Mouse (Mus musculus) embryonic facial prominence, embryonic 12.5 days (tissue): Measurements from ENCODE around the gene Ppp1r14d. TPM values are rescaled to one million over a fixed set of nuclear protein-coding genes. Genes with fewer than 3 reads are reported as not detected.

Experiments used
- ATAC-seq: fragments of 200-750 bp; cut with Nextera tagmentation; 2 replicates; pipeline ENCODE4 v1.8.0; 2017; ENCODE audit not compliant: insufficient number of reproducible peaks, insufficient read depth, low FRiP score, low TSS enrichment
- H3K27ac ChIP-seq: fragments of 300-500 bp; sonication (generic); 2 replicates; pipeline ENCODE4 v1.5.1; 2016; ENCODE audit warnings: mild to moderate bottlenecking
- H3K27me3 ChIP-seq: fragments of 300-500 bp; sonication (generic); 2 replicates; pipeline ENCODE4 v1.6.1; 2016; ENCODE audit warnings: mild to moderate bottlenecking, moderate library complexity
- H3K36me3 ChIP-seq: fragments of 300-500 bp; sonication (generic); 2 replicates; pipeline ENCODE4 v1.6.1; 2016; ENCODE audit warnings: mild to moderate bottlenecking
- H3K4me1 ChIP-seq: fragments of 300-500 bp; sonication (generic); 2 replicates; pipeline ENCODE4 v1.6.1; 2016
- H3K4me2 ChIP-seq: fragments of 300-500 bp; sonication (generic); replicated peaks from 2 replicates; pipeline ENCODE4 v1.6.1; 2016; ENCODE audit warnings: mild to moderate bottlenecking, moderate library complexity
- H3K4me3 ChIP-seq: fragments of 300-500 bp; sonication (generic); 2 replicates; pipeline ENCODE4 v1.5.1; 2016; ENCODE audit warnings: mild to moderate bottlenecking
- H3K9ac ChIP-seq: fragments of 300-500 bp; sonication (generic); 2 replicates; pipeline ENCODE4 v1.6.1; 2016; ENCODE audit warnings: mild to moderate bottlenecking, moderate library complexity
- H3K9me3 ChIP-seq: fragments of 300-500 bp; sonication (generic); 2 replicates; pipeline ENCODE4 v1.6.1; 2016; ENCODE audit warnings: mild to moderate bottlenecking, moderate library complexity
- WGBS: fragments of 180-500 bp; shearing (Covaris S2); methylation state at CpG from one replicate; pipeline ENCODE4 v1.1.7; 2016; 5-methylcytosine and 5-hydroxymethylcytosine counted together
- polyA plus RNA-seq: library from polyadenylated mRNA; unstranded; fragments of >200 nt; fragmentation: Nextera tagmentation; extraction: Ambion mirVana; gene quantifications from 2 replicates; pipeline ENCODE4 v1.2.1, GENCODE M21; 2016

The Ppp1r14d gene
- polyA plus RNA-seq, 1 experiment from 2014 or later = 0.28 TPM

DNA sequence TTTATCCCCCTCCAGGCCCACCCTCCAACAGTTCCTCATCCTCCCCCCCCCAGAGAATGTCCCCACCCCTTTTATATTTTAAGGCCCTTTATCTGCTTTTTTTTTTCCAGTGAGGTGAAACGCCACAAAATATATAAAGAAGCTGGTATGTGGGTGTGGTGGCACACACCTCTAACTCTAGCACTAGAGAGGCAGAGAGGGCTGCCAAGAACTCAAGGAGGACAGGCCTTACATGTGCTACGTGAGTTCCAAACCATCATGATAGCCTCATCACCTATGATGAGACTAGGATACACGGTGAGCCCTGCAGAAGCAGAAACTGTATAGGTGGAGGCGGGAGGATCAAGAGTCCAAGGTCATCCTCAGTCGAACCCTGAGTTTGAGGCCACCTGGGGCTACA is 38.7 kb downstream of the Ppp1r14d start:
- no peak overlapping the region for H3K4me2 ChIP-seq
- H3K27ac ChIP-seq = no peak overlapping the region
- peaks cover 6% of the 10 kb centered on the region; the same call in 1 of the 2 replicates for H3K4me1 ChIP-seq
- 77% methylated on average over 5 of the region's 5 CpGs for WGBS
- H3K4me3 ChIP-seq = no peak overlapping the region
- no peaks in the 10 kb centered on the region for H3K9me3 ChIP-seq
- H3K9ac ChIP-seq = no peak overlapping the region
- H3K36me3 ChIP-seq = no peaks in the 10 kb centered on the region
- ATAC-seq = no peak
- H3K27me3 ChIP-seq = no peaks in the 10 kb centered on the region

DNA sequence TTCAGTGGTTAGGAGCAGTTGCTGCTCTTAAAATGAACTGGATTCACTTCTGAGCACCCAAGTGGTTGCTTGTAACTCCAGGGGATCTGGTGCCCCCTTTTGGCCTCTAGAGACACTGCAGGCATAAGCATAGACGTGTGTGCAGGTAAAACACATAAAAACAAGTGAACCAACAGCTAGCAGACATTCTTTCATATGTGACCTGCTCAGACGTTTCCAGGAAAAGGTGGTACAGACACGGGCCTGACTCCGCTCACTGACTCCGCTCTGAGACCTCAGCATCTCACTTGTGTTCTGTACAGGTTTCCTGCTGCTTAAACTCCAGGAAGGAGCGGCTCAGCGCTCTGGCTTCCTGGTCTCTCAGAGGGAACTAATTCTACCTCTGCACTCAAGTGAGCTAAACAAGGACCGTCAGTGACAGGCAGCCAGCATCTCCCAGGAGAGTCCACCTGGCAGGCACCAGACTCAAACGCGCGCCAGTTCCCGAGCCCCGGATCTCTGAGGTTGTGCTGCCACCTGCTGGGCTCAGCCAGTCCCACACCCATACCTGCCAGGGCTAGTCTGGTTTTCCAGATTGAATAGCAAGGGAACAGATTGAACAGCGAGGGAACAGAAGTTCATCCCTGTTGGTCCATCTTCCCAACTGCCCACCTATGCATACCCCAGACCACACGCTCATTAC is 40.5 kb downstream of the Ppp1r14d start:
- Histone ChIP-seq H3K4me2 (peak overlapping the region; percentile 70), H3K27me3 (no peaks in the 10 kb centered on the region), H3K9me3 (no peaks in the 10 kb centered on the region), H3K27ac (peak overlapping the region; percentile 9; the same call in 1 of the 2 replicates), H3K9ac (peak overlapping the region; percentile 31), H3K36me3 (peaks cover 9% of the 10 kb centered on the region), H3K4me3 (peak overlapping the region; percentile 35), H3K4me1 (0 out of 2 replicates have a peak, but pooled peaks cover 4% of the 10 kb centered on the region)
- WGBS = 8% methylated on average over 15 of the region's 15 CpGs
- 0 out of 2 replicates have a peak, but pooled peaks have one; percentile 52 for ATAC-seq

DNA sequence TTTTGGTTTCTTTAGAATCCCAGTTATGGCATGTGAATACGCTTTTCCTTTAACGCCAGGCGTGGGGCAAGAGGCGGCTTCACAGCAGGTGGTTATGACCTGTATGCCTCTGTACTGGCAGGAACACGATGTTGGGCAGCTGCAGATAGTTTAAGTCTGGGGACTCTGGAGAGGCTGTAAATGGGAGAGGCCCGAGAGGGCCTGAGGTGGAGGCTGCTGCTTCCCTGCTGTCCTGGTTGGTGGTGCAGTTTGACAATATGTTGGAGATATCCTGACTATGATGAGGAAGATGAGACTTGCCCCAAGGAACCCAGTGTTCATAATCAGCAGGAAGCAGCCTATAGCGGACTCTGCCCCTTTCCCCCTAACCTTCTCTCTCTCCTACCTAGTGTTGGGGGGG is 46.8 kb downstream of the Ppp1r14d start:
- Histone ChIP-seq H3K9me3 (no peaks in the 10 kb centered on the region), H3K9ac (no peak overlapping the region), H3K27me3 (no peaks in the 10 kb centered on the region), H3K4me2 (no peak overlapping the region), H3K4me1 (no peaks in the 10 kb centered on the region), H3K4me3 (no peak overlapping the region), H3K27ac (no peak overlapping the region), H3K36me3 (peaks cover 45% of the 10 kb centered on the region)
- no peak for ATAC-seq
- WGBS = 81% methylated on average over 7 of the region's 7 CpGs

DNA sequence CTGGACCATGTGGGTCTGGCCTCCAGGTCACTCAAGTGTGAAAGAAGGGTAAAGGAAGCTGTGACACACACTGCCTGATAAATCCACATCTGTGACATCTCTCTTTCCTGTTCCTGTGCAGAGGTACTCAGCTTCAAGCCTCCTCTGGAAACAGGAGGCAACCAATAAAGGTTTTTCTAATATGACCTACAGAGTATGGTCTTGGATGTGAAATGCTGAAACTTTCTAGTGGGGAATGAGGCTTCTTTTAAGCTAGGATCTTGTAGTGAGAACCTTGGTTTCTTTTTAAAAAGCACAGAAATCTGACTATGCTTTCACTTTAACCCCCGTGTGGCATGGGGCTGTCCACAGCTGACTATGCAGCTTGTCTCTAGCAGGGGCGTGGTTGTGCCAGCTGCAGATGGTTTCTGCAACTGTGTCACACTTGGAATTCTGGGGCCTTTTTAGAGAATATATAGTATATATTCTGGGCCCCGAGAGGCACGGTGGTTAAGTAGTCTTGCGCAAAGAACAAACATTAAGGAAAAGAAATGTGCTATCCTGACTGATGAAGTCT is 52.2 kb downstream of the Ppp1r14d start:
- H3K27me3 ChIP-seq = no peaks in the 10 kb centered on the region
- ATAC-seq = no peak
- H3K27ac ChIP-seq = no peak overlapping the region
- H3K4me3 ChIP-seq = no peak overlapping the region
- H3K9me3 ChIP-seq = no peaks in the 10 kb centered on the region
- peaks cover 28% of the 10 kb centered on the region for H3K36me3 ChIP-seq
- no peak overlapping the region for H3K4me2 ChIP-seq
- WGBS = 89% methylated on average over 5 of the region's 5 CpGs
- no peak overlapping the region for H3K9ac ChIP-seq
- H3K4me1 ChIP-seq = peaks cover 10% of the 10 kb centered on the region; the same call in 1 of the 2 replicates

DNA sequence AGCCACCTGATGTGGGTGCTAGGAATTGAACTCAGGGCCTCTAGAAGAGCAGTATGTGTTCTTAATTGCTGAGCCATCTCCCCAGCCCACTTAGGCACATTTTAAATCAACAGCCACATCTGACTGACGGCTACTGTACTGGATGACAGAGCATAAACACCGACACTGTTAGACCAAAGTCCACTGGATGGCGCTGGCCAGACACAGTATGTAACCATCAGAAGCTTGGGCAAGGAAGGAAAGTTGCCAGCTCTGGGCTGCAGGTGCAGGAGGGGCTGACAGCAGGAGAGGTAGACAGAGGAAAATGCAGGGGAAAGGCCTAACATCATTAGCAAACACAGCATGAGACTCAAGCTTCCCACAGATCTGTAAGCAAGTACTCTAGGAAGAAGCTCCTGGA is 52.9 kb downstream of the Ppp1r14d start:
- Histone ChIP-seq H3K4me3 (no peak overlapping the region), H3K4me1 (peaks cover 13% of the 10 kb centered on the region; the same call in 1 of the 2 replicates), H3K9me3 (no peaks in the 10 kb centered on the region), H3K27ac (no peak overlapping the region), H3K27me3 (no peaks in the 10 kb centered on the region), H3K4me2 (no peak overlapping the region), H3K9ac (no peak overlapping the region), H3K36me3 (peaks cover 33% of the 10 kb centered on the region)
- WGBS = 63% methylated on average over 3 of the region's 3 CpGs
- no peak for ATAC-seq

DNA sequence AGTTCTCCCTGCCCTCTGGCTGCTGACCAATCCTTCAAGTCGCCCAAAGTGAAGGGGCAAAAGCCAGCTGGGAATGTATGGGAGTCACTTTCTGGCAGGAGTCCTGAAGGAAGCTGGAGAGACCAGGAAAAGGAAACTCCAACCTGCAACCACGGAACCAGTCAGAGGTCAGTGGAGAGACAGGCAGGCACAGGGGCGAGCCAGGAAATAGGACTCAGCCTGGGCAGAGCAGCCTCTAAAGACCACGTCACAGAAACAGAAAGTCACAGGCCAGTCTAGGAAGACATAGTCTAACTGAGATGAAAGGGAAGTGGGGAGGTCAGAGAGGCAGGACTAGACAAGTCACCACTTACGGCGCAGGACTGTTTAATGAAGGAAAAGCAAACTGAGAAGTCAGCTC is 54.1 kb downstream of the Ppp1r14d start:
- Histone ChIP-seq H3K27me3 (no peaks in the 10 kb centered on the region), H3K9me3 (no peaks in the 10 kb centered on the region), H3K36me3 (peaks cover 30% of the 10 kb centered on the region), H3K4me2 (no peak overlapping the region), H3K9ac (no peak overlapping the region), H3K4me3 (no peak overlapping the region), H3K27ac (no peak overlapping the region), H3K4me1 (peaks cover 14% of the 10 kb centered on the region; the same call in 1 of the 2 replicates)
- 61% methylated on average over 6 of the region's 6 CpGs for WGBS
- ATAC-seq = no peak

DNA sequence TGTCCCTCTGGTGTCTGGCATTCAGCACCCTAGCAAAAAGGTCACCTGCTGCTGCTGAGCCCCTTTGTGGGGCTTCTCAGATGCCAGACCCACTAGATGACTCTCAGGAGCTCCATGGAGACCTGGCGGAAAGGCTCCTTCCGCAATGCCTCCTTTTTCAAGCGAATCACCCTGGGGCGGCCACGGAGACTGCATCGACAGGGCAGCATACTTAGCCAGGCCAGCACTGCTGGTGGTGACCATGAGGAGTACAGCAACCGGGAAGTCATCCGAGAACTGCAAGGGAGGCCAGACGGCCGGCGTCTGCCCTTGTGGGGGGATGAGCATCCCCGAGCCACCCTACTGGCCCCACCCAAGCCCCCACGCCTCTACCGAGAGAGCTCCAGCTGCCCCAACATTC is 54.8 kb downstream of the Ppp1r14d start:
- Histone ChIP-seq H3K9me3 (no peaks in the 10 kb centered on the region), H3K4me2 (no peak overlapping the region), H3K27me3 (no peaks in the 10 kb centered on the region), H3K36me3 (peaks cover 22% of the 10 kb centered on the region), H3K4me1 (peaks cover 14% of the 10 kb centered on the region; the same call in 1 of the 2 replicates), H3K27ac (no peak overlapping the region), H3K9ac (no peak overlapping the region), H3K4me3 (no peak overlapping the region)
- WGBS = 51% methylated on average over 14 of the region's 14 CpGs
- no peak for ATAC-seq

DNA sequence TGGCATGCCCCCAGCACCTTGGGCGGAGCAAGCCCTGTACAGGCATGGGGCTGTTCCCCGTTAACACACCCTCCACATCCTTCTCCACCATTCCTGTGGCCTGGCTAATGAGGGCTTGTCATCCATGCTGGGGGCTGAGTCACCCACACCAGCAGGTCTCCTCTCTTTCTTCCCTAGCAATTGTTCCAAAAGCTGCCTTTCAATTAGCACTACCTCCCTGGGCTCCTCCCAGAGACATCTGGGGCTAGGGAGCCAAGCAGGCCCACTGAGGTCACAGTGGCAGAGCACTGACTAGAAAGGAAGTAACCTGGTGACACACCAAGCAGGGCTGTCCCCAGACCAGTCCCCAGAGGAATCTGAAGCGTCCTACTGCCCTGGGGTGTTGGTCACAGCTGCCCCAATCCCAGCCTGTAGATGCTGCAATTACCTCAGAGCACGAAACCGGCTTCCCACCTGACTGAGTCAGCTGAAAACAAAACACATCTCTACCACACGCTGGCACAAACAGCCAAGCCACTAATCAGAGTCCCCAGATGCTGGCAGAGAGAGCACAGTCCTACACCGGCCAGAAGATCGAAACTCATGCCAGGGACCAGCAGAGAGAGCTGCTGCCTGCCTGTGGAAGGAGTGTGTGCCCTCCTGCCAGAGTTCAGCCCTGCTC is 55.6 kb downstream of the Ppp1r14d start, which contains the start of gene Gm14137:
Gm14137 (plus strand) TSS at position 519 of the 661 bp plus-strand sequence.
- H3K4me2 ChIP-seq = no peak within 1 kb of the TSS
- peaks cover 15% of the 10 kb centered on the region; the same call in 1 of the 2 replicates for H3K36me3 ChIP-seq
- H3K4me3 ChIP-seq = no peak within 1 kb of the TSS
- ATAC-seq = no peak
- H3K27ac ChIP-seq = no peak within 1 kb of the TSS
- no peaks in the 10 kb centered on the region for H3K27me3 ChIP-seq
- WGBS = 31% methylated on average over 8 of the region's 8 CpGs
- H3K9me3 ChIP-seq = no peaks in the 10 kb centered on the region
- peaks cover 14% of the 10 kb centered on the region; the same call in 1 of the 2 replicates for H3K4me1 ChIP-seq
- H3K9ac ChIP-seq = no peak within 1 kb of the TSS

DNA sequence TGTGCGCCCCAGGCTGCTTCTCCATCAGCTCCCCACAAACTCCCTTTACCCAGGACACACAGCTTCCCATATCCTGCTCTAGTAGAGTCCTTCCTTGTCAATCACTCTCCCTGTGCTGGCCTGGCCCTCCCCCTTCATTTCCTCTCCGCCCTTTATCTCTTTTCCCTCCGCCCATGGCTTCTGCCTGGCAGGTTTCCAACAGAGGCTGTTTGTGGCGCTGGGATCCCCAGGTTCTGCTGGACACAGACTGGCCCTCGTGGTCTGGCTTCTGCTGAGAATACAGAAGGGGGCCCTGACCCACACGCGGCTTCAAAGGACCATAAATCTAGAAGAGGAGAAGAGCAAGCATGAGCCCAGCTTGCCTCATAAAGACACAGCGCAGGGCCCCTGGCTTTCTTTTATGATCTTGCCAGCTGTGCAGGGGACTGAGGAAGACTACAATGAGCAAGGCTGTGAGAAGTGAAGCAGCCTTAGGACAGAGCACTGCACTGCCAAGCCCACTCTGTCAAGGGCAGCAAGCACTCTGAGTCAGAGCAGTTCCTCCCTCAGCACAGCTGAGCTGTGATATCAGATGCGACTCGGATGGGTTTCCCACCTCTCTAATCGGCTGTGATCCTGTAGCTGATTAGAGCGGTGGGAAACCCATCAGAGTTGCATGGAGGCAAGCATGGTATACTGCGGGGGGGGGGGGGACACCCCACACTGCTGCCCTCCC is 56.7 kb downstream of the Ppp1r14d start:
- 0 out of 2 replicates have a peak overlapping the region, but pooled peaks have one; percentile 14 for H3K4me2 ChIP-seq
- no peak for ATAC-seq
- H3K9me3 ChIP-seq = no peaks in the 10 kb centered on the region
- H3K36me3 ChIP-seq = 0 out of 2 replicates have a peak, but pooled peaks cover 11% of the 10 kb centered on the region
- H3K4me3 ChIP-seq = no peak overlapping the region
- H3K9ac ChIP-seq = no peak overlapping the region
- H3K27ac ChIP-seq = peak overlapping the region; percentile 64; the same call in 1 of the 2 replicates
- whole genome bisulfite sequencing = 34% methylated on average over 13 of the region's 13 CpGs
- H3K27me3 ChIP-seq = peaks cover 9% of the 10 kb centered on the region
- H3K4me1 ChIP-seq = peaks cover 16% of the 10 kb centered on the region

DNA sequence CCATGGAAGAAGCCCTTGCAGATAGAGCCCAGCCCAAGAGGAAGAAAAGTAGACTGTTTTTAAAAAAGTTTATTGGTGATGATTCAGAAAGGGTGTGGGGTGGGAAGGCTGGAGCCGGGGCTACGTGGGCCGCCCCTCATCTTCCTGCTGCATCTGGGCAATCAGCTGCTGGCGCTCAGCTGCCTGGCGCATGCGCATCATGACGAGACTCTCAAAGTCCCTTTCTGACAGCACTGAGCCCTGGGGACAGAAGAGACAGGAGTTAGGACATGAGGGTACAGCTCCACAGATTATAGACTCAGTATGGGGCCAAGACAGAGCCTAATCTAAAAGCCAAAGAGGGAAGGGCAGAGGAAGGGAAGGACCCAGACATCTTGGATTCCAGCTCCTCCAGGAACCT is 57.3 kb downstream of the Ppp1r14d start:
- Histone ChIP-seq H3K27me3 (peaks cover 14% of the 10 kb centered on the region), H3K9ac (no peak overlapping the region), H3K4me3 (no peak overlapping the region), H3K36me3 (0 out of 2 replicates have a peak, but pooled peaks cover 11% of the 10 kb centered on the region), H3K27ac (no peak overlapping the region), H3K4me1 (peaks cover 20% of the 10 kb centered on the region), H3K4me2 (no peak overlapping the region), H3K9me3 (no peaks in the 10 kb centered on the region)
- no peak for ATAC-seq
- 85% methylated on average over 7 of the region's 7 CpGs for WGBS

DNA sequence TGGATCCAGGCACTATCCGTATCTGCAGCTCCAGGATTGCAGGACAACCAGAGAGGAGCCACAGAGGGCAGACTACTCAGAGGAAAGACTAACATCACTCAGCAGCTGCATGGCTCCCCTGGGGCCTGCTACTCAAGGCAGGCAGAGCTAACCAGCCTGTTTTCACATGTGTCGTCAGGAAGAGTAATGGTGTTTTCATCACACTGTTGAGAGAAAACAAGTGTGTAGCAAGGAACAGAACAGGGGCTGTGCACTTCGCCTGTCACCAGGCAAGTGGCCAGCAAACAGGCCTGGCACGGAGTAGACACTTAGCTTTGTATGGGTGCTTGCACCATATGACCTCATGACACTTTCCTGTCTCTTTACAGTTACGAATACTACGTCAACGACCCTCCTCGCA is 58.1 kb downstream of the Ppp1r14d start:
- ATAC-seq = no peak
- Histone ChIP-seq H3K4me3 (no peak overlapping the region), H3K27me3 (peaks cover 22% of the 10 kb centered on the region), H3K27ac (no peak overlapping the region), H3K4me1 (peaks cover 27% of the 10 kb centered on the region), H3K4me2 (no peak overlapping the region), H3K9ac (no peak overlapping the region), H3K9me3 (no peaks in the 10 kb centered on the region), H3K36me3 (0 out of 2 replicates have a peak, but pooled peaks cover 8% of the 10 kb centered on the region)
- WGBS = 73% methylated on average over 8 of the region's 8 CpGs
